Mouse (Mus musculus): Measurements from ENCODE around the gene Socs4. TPM values are rescaled to one million over a fixed set of nuclear protein-coding genes. Genes with fewer than 3 reads are reported as not detected.

Socs4 gene
- polyA plus RNA-seq, 1 experiment from 2014 or later, result 3.7 TPM

Other genes with a start within 250 kb of the Socs4 start
- gene Gch1, start 87.5 kb upstream of the Socs4 start, polyA plus RNA-seq (2015; fragmentation: Nextera tagmentation; extraction: Ambion mirVana), result 0.94 and 1.1 TPM in 2 replicates
- 35.9 and 36.5 TPM in 2 replicates for gene Wdhd1, start 74 bp upstream of the Socs4 start, polyA plus RNA-seq (2015; fragmentation: Nextera tagmentation; extraction: Ambion mirVana)
- 73.1 and 76.5 TPM in 2 replicates for gene Mapk1ip1l, start 21.3 kb downstream of the Socs4 start, polyA plus RNA-seq (2015; fragmentation: Nextera tagmentation; extraction: Ambion mirVana)
- gene Lgals3, start 90.8 kb downstream of the Socs4 start, polyA plus RNA-seq (2015; fragmentation: Nextera tagmentation; extraction: Ambion mirVana), result 14.7 and 19.4 TPM in 2 replicates
- gene Dlgap5, start 141.5 kb downstream of the Socs4 start, polyA plus RNA-seq (2015; fragmentation: Nextera tagmentation; extraction: Ambion mirVana), result 47.1 and 56.7 TPM in 2 replicates
- gene Fbxo34, start 173.5 kb downstream of the Socs4 start, polyA plus RNA-seq (2015; fragmentation: Nextera tagmentation; extraction: Ambion mirVana), result 22.3 and 24.8 TPM in 2 replicates